Mouse (Mus musculus) monocyte, adult 2 months (primary cell): Measurements from ENCODE around the gene Ttc39b.

Experiments
- DNase-seq, 2 experiments: peaks; one replicate each; pipeline ENCODE4 v3.0.0; 2022; ENCODE audit warnings: low spot score in 2 of 2, low read depth in 1 of 2

Gene Ttc39b

DNA sequence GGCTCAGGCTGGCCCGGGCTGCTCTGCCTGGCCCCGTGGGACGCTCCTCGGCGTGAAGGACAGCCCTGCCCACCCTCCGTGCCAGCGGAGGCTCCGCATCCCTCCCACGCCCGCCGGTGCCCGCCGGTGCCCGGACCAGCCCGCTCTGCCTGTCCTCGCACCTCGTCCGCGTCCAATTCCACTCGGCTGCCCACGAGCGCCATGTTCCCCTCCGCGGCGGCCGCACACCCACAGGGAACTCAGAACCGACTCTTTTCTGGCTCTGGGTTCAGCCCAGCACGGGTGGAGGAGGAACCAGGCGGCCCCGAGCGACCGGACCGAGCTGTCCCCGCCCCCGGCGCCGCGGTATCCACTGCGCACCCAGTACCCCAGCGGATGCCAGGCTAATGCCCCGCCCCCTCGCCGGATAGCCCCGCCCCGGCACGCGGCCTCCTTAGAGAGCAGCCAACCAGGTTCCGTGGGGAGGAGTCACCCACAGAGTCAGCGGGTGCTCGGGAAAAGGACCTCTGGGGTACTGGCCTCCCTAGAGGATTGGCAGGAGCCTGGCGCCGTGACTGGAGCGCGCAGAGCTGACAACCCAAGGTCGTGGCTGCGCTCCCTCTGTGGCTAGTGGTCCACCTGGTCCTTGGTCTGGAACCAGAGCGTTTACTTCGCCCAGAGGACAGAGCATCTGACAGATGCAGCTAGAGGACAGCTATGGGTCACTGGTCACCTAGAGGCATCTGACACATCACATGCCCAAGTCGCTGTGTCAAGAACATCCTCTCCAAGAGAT, at the start of gene Ttc39b:
Gene Ttc39b (minus strand): TSS at position 346 of the 775 bp plus-strand sequence.
- peak; percentile 56 to 88 for DNase-seq

DNA sequence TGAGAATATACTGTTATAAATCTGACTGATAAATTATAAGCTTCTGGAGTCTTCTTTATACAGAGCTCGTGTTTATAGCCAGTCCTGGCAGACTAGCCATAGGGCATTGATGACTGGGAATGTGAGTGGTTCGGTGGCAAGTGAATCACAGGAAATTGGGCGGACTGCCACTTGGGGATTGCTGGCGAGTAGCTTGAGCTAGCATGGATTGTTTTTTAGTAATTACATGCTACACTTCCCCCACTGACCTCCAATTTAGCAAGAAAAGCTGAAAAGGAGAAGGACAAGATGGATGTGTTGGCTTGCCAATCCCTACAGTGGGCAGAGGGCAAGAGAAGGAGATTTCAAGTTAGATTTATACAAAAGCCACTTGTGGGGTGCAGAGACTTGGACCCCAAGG, 49.3 kb upstream of the Ttc39b start:
- no peak for DNase-seq

DNA sequence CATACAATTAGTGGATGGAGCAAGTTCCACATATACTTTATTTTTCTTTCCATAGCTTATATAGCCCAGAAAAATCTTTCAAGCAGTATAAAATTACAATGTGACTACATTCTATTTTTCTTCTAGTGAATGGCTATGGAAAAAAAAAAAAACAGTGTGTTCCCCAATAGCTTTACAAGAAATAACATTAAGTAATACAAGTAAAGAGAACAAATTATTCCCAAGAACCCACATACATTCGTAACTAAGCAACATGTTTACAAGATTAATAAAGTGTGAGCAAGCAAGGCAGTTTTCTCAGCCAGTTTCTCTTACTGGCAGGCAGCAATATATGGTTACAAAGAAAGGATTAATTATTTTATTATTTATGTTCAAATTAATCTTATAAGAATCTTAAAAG, 33.7 kb upstream of the Ttc39b start:
- no peak for DNase-seq

DNA sequence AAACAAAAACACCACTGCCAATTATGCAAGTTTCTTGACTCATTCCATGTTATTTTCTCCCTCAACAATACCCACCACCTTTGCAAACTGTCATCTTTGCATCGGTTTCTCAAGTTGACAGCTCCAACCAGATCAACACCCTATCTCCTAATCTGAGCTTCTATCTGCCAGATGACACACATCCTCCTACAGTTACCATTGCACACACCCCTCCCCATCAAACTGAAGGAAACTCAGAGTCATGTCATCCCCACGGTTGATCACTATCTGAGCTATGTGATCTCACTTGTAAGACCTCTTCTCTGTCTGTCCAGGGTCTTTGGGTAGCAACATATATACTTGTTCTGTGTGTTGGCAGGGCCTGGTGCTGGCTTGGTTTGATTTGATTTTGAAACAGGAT, 30.7 kb upstream of the Ttc39b start:
- DNase-seq = no peak

DNA sequence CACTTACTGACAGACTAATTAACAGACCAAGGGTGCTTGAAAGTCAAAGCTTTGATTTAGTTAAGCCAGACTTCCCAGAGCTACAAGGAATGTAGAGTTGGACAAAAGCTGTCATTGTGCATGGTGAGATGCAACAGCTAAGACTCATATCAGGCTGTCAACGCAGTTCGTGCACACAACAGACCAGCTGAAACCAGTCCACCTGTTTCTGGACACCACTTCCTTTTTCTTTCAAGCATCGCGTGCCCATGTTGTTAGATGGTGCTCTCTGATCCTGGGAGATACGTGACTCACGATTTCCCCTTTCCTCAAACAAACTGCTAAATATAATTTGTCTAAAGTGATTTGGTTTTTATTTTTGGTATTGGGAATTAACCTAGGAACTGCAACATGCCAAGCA, 29.9 kb upstream of the Ttc39b start:
- DNase-seq = no peak

DNA sequence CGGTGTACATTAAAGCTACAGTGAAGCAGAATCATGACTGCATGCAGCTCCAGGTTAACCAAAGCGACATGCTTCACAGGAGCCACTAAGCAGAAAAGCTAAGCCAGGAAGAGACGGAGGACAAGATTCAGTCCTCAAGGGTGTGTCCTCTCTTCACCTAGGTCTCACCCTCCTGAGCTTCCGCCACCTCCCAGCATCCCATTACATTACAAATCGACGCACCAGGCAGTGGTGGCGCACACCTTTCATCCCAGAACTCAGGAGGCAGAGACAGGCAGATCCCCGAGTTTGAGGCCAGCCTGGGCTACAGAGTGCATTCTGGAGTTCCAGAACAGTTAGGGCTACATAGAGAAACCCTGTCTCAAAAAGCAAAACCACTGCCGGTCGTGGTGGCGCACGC, 29.2 kb upstream of the Ttc39b start:
- DNase-seq = no peak

DNA sequence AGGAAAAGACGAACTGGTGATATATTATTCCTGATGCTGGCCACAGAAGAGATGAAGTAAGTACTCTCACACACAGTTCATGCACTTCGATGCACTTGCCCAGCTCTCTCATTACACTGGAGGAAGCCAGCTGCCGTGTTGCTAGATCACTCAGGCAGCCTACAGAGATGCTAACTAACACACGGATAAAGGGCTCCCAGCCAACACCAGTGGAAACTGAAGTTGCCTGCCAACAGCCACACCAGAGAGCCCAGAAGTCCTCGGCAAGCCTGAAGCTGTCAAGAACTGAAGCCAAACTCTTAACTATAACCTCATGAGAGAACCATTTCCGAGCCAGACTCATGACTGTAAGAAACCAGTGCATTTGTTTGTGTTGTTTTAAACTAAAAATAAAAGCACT, 26.7 kb upstream of the Ttc39b start:
- no peak for DNase-seq

DNA sequence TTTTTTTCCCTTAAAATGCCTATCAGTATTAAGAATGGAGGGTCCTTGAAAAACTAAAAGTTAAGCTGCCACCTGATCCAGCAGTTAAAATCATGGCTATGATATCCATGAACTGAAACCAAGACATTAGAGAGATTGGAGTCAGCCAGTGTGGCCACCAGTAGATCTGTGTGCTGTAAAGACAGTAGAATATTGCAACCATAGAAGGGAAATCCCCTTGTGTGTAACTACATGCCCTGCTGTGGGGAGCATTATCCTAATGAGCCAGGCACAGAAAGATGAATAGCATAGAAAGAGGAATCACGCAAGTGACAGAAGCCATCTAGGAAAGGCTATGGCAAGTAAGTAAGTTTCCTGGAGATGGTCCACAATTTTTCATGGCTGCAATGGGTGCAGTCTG, 24.9 kb upstream of the Ttc39b start:
- no peak for DNase-seq

DNA sequence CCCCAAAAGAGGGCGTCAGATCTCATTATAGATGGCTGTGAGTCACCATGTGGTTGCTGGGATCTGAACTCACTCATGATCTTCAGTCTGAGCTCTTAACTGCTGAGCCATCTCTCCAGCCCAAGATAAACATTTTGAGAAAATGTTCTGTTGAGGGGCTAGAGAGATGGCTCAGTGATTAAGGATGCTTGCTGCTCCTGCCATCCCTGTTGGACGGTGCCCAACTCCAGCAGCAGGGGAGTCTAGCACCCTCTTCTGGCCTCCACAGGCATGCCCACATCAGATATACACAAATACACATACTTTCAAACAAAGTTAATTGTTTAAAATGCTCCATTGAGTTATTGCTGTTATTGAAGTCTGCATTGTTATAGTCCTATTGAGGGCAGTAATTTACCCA, 19.8 kb upstream of the Ttc39b start:
- no peak for DNase-seq

DNA sequence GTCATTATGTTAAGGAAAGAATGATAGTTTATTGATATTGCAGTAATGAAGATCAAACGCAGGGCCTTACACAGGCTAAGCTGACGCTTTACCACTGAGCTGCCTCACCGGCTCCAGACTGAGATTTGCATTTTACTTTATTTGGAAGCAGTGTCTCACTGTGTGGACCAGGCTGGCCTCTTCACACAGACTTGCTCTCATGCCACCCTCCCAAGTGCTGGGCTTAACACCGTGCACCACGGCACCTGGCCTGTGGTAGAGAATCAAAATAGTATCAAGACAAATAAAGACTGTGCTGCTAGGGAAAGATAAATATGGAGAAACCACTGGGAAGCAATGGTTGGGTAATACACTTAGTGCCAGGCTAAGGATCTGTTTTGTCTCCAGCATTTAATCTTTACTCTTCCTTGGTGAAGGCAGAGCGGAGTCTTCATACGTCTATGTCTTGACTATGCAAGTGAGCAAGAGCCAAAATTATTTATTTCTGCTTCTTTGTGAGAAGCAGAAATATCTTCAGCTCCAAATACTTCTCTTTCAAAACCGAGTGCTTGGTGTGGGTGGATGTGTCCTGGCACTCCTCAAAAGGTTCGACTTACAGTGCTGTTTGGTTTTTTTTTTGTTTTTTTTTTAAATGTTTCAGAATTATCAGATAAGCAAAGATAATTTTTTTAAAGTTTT, 19.2 kb upstream of the Ttc39b start:
- no peak for DNase-seq

DNA sequence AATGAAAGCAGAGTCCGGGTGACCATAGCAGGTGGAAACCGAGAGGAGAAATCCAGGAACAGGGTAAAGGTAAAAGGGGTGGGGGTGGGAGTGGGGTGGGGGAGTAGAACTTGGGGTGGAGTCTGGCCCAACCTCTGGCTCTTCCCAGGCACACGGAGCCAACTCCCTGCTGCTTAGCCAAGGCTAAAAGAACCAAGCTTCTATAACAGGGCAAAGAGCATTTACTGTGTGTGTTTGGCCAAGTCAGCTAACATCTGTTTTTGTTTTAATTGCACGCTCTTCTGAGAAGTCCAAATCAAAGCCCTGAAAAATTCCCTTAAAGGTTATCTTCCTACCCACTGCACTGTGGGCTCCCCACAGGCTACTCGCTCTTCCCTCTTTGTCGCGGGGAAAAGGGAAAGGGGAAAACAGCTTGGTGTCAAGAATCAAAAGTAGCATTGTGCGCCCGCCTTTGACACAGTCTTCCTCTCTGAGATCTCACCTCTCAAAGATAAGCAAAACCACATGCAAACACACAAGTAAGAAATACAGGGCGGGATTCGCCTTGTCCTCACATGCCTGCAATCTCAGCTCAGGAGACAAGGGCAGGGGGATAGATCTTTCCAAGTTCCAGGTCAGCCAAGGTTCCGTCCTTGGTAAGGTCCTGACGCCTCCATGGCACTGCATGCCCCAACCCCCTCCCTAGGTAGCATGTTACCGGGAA, 18.4 kb upstream of the Ttc39b start:
- no peak for DNase-seq

DNA sequence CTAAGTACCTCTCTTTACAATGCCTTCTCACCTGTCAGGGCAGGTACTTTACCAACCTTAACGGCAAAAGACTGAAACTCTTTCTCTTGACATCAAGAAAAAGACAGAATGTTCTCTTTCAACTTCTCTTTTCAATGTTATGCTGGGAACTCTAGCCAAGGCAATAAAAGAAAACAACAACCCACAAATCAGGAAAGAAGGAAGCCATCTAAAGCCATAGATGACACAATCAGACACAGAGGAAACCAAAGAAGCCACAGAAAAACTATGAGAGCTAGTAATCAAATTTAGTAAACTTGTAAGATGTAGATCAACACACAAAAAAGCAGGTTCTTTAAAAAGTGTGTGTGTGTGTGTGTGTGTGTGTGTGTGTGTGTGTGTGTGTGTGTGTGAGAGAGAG, 15.3 kb upstream of the Ttc39b start:
- DNase-seq = no peak

DNA sequence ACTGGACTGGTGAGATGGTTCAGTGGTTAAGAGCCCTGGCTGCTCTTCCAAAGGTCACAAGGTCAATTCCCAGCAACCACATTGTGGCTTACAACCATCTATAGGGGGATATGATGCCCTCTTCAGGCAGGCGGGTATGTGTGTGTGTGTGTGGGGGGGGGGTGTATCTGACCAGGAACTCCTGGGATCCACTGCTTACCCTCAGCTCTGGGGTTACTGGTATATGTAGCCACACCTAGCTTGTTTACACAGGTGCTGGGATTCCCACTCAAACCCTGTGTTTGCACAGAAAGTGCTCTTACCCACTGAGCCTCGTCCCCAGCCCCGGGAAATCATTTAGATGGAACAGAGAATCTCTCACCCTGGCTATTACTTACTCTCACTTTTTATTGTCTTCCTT, 13.7 kb upstream of the Ttc39b start:
- DNase-seq = no peak

DNA sequence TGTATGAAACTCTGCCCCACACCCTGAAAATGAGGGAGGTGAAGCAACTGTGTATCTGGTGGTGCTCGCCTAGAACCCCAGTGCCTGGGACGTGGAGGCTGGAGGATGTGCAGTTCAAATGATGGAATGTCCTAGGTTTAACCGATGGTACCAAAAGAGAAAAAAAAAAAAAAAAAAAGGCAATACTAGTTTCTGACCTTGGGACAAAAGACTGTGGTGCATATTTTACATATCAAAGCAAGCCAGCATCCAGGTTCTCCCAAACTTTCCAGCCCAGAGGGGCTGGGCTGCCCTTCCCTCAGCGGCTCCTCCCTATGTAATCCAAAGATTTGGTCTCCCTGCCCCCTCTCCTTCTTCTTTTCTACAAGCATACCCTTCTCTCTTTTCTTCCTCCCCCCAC, 6.3 kb upstream of the Ttc39b start:
- no peak for DNase-seq

DNA sequence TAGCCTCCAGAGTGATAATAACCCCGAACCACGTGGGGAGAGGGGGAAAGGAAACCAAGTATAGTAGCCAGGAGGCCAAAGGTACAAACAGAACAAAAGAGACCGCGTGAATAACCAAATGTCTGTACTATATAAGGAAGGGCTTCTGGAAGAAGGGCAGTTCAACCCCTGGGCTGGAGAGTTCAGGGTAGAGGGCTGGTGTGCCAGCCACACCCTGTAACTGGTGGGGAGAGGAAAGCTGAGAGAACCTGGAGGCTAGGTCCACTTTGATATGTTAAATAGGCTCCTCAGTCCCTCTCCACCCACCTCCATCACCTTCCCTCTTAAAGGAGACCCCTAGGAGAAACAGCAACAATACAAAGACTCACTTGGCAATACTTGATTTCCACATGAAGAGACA, 5.6 kb upstream of the Ttc39b start:
- DNase-seq = no peak

DNA sequence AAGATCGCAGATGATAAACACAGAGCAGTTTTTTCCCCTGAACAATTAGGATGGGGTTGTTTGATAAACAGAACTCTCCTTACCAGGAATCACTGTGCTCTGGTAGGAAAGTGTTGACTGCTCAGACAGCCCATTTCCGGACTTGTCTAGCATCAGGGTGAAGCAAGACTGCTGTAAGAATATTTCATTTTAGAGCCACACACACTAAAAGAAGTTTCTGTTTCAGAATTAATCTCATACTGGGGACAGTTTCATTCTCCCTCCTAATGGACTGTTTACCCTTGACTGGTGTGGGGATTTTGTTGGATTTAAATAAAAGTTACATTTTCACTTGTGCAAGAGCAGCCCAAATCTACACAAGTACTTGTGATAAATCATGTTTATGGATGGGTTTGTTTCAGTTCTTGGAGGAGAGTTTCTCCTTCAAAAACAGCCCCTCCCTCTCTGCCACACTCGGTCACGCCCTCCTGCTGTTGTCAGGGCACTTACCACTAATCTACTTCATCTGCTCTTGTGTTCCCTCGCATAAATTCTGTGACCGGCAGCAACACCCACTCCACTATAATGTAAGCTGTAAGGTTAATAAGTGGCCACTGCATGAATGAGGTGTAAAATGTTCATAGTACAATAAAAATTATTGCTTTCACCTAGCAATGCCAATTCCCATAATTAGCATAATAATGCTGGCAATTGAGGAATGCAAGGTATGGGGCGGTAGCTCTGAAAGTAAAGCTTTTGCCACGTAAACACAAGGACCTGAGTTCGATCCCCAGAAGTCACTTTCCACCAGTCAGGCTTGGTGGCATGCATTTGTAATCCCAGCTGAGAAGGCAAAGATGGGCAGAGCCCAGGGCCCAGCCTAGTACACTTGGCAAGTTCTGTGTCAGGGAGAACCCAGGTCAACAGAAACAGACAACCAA, 4.2 kb upstream of the Ttc39b start:
- DNase-seq = no peak

DNA sequence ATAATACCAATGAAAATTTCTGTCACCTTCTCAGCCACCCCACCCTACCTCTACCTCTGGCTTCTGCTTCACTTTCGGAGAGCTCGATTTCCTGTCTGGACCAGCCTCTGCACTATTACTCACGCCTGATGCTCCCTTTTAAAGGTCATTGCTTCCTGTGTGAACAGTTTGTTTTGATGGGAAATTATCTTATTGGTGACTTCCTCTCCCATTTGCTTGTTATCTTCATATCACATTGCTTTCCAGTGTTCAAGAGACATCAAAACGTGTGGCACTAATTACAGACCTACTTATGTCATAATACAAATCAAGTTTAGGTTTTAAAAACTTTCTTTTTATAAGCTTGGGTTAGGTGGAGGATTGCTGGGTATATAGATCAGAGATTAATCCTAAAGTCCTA, 3.5 kb upstream of the Ttc39b start:
- no peak for DNase-seq

DNA sequence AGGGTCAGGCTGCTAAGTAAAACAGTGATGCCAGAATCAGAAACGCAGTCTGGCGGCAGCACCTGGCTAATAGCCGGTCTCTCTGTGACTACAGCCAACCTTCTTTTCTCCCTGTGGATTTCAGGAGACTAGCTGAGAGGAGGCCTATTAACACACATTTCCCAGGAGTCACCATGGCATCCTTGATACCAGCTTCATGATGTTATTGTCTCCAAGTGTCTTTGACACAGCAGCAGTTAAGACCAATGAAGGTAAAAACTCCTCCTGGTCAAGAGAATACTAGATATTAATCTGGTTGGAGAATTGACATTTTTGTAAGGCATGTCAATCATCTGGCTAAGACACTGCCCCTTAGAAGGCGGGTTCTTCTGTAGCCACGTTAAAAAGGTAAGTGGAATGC, 1.3 kb upstream of the Ttc39b start:
- DNase-seq = no peak

DNA sequence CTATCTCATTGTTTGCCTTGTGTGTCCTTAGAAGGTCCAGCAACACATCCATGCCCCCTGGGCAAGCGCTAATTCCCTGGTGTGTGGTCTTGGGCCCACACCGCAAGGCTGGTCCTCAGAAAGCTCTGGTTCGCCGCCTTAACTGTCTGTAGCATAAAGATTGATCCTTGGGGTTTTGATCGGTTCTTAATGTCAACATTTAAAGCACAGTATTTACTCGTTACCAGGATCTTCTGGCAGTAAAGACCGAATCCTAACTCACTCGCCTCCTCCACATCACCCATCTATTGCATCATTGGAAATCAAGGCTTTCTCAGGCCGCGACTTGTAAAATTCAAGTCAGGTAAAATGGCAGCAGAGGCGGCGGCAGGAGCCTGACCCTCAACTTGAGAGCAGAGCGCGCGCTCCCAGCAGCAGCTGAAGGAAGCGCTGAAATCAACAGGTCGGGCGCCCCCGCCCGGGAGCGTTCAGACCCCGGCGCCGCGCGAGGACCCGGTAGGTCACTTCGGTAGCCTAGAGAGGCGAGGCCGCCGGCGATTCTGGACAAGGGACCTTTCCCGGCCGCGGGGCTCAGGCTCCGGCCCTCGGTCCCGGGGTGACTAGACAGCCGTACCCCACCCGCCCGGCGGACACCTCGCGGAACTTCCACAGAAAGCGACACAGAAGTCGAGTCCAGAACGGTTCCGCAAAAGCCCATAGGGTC, 703 bp downstream of the Ttc39b start:
- DNase-seq = peak in 1 of 2 experiments; percentile 22

DNA sequence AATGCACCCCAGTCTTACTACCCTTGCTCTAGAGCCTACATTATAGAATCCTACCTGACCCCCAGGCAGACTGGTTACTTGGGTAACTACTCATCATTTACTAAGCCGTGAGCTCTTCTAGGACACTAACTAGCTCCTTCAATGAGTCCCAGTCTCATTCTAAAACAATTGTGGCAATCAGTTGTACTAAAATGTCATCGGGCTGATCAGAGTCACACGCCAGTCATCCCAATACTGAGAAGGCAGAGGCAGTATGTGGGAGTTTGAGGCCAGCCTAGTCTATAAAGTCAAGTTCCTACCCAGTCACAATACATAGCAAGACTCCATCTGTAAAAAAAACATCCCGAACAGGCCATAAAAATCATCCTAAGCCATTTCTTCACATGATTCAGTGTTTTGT, 4.3 kb downstream of the Ttc39b start:
- DNase-seq = no peak

DNA sequence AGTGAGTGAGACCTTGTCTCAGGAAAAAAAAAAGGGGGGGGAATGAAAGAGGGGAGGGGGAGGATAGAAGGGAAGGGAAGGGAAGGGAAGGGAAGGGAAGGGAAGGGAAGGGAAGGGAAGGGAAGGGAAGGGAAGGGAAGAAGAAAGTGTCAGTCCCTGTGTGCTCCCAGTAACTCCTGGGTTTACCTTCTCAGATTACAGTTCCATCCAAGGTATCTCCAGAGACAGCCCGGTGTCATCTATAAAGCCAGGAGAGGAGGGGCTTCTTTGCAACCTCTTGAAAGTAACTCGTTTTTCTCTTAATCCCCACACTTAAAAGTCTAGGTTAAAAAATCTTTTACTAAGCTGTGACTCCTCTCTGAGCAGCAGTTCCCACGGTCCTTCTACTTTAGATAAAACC, 5.3 kb downstream of the Ttc39b start:
- no peak for DNase-seq
